Mouse (Mus musculus) kidney, postnatal 0 days (tissue): ENCODE results near the gene Il1r1. TPM values are rescaled to one million over a fixed set of nuclear protein-coding genes. Genes with fewer than 3 reads are reported as not detected.
A peak's percentile ranks its signal among the peaks of the same experiment; 100 is the strongest.

Experiments used
- ATAC-seq: fragments of 200-750 bp; cut with Nextera tagmentation; replicated peaks from 2 replicates; pipeline ENCODE4 v1.8.0; 2017; ENCODE audit warnings: low read depth, moderate number of reproducible peaks, moderate TSS enrichment, moderate library complexity; ENCODE audit not compliant: low FRiP score
- DNase-seq: peaks from one replicate; pipeline ENCODE4 v3.0.0-alpha.2; 2016; ENCODE audit warnings: low spot score
- H3K27ac ChIP-seq: fragments of 300-500 bp; sonication (generic); 2 replicates; pipeline ENCODE4 v1.5.1; 2014; ENCODE audit warnings: mild to moderate bottlenecking
- H3K27me3 ChIP-seq: fragments of 300-500 bp; sonication (generic); 2 replicates; pipeline ENCODE4 v1.6.1; 2014; ENCODE audit warnings: low read length, mixed read lengths; ENCODE audit not compliant: insufficient read depth
- H3K36me3 ChIP-seq: fragments of 300-500 bp; sonication (generic); 2 replicates; pipeline ENCODE4 v1.6.1; 2014; ENCODE audit warnings: low read length, mixed read lengths; ENCODE audit not compliant: insufficient read depth
- H3K4me1 ChIP-seq: fragments of 300-500 bp; sonication (generic); replicated peaks from 2 replicates; pipeline ENCODE4 v1.6.1; 2014; ENCODE audit warnings: antibody characterized with exemption, low read length, mixed read lengths; ENCODE audit not compliant: insufficient read depth
- H3K4me2 ChIP-seq: fragments of 300-500 bp; sonication (generic); 2 replicates; pipeline ENCODE4 v1.6.1; 2014; ENCODE audit warnings: mild to moderate bottlenecking, low read length, moderate library complexity, mixed read lengths
- H3K4me3 ChIP-seq: fragments of 300-500 bp; sonication (generic); replicated peaks from 2 replicates; pipeline ENCODE4 v1.5.1; 2014; ENCODE audit warnings: low read depth, low read length
- H3K9ac ChIP-seq: fragments of 300-500 bp; sonication (generic); 2 replicates; pipeline ENCODE4 v1.6.1; 2014; ENCODE audit warnings: low read depth, low read length
- H3K9me3 ChIP-seq: fragments of 300-500 bp; sonication (generic); replicated peaks from 2 replicates; pipeline ENCODE4 v1.6.1; 2016; ENCODE audit warnings: low read length, inconsistent platforms, mixed read lengths
- CTCF ChIP-seq: IDR thresholded peaks from 2 replicates; pipeline ENCODE4 v1.5.1; 2016; ENCODE audit warnings: antibody characterized with exemption, low read depth, mild to moderate bottlenecking, moderate library complexity
- WGBS: fragments of 180-500 bp; shearing (Covaris S2); extraction: QIAGEN DNeasy Blood & Tissue Kit; methylation state at CpG from one replicate; pipeline ENCODE4 v1.1.7; 2014; 5-methylcytosine and 5-hydroxymethylcytosine counted together
- polyA plus RNA-seq: library from polyadenylated mRNA; unstranded; fragments of >200 nt; fragmentation: Nextera tagmentation; extraction: Ambion mirVana; gene quantifications from 2 replicates; pipeline ENCODE4 v1.2.1, GENCODE M21; 2015

The Il1r1 gene
- polyA plus RNA-seq, 1 experiment from 2014 or later: 5.6 TPM

- H3K36me3 ChIP-seq: no peaks in the 10 kb centered on the region
- no peak overlapping the region for H3K27ac ChIP-seq
- H3K4me3 ChIP-seq: no peak overlapping the region
- no peaks in the 10 kb centered on the region for H3K9me3 ChIP-seq
- TF ChIP-seq CTCF: no peak
- H3K9ac ChIP-seq: no peak overlapping the region
- no peaks in the 10 kb centered on the region for H3K27me3 ChIP-seq
- DNase-seq (no peak), ATAC-seq (no peak)
- peaks cover 5% of the 10 kb centered on the region; the same call in 1 of the 2 replicates for H3K4me1 ChIP-seq
- WGBS: 73% methylated on average over 10 of the region's 10 CpGs
- no peak overlapping the region for H3K4me2 ChIP-seq
These were observed 131.1 kb downstream of the Il1r1 start for GRCm38 (mm10) chr1:40355904-40356521.

- Histone ChIP-seq H3K4me2 (no peak overlapping the region), H3K27me3 (no peaks in the 10 kb centered on the region), H3K9me3 (no peaks in the 10 kb centered on the region), H3K27ac (no peak overlapping the region), H3K36me3 (no peaks in the 10 kb centered on the region), H3K4me1 (peaks cover 5% of the 10 kb centered on the region; the same call in 1 of the 2 replicates), H3K9ac (no peak overlapping the region), H3K4me3 (no peak overlapping the region)
- DNase-seq (peak; percentile 40), ATAC-seq (no peak)
- WGBS: 47% methylated on average over 2 of the region's 2 CpGs
- no peak for TF ChIP-seq CTCF
These were observed 133.0 kb downstream of the Il1r1 start for GRCm38 (mm10) chr1:40357921-40358320.

GRCm38 (mm10) chr1:40358351-40358750 lies 133.5 kb downstream of the Il1r1 start:
- DNase-seq: no peak
- Histone ChIP-seq H3K4me2 (no peak overlapping the region), H3K9ac (no peak overlapping the region), H3K27me3 (no peaks in the 10 kb centered on the region), H3K9me3 (no peaks in the 10 kb centered on the region), H3K4me1 (peaks cover 5% of the 10 kb centered on the region; the same call in 1 of the 2 replicates), H3K4me3 (no peak overlapping the region), H3K36me3 (no peaks in the 10 kb centered on the region), H3K27ac (no peak overlapping the region)
- no peak for ATAC-seq
- TF ChIP-seq CTCF: no peak
- WGBS: 83% methylated on average over 2 of the region's 2 CpGs

- peaks cover 5% of the 10 kb centered on the region; the same call in 1 of the 2 replicates for H3K4me1 ChIP-seq
- H3K9ac ChIP-seq: no peak overlapping the region
- no peak overlapping the region for H3K4me3 ChIP-seq
- ATAC-seq: no peak; the same call in 1 of the 2 replicates
- TF ChIP-seq CTCF: no peak
- 67% methylated on average over 4 of the region's 4 CpGs for WGBS
- no peak overlapping the region for H3K27ac ChIP-seq
- no peaks in the 10 kb centered on the region for H3K27me3 ChIP-seq
- H3K36me3 ChIP-seq: no peaks in the 10 kb centered on the region
- H3K4me2 ChIP-seq: no peak overlapping the region
- DNase-seq: no peak
- no peaks in the 10 kb centered on the region for H3K9me3 ChIP-seq
These were observed 133.9 kb downstream of the Il1r1 start for GRCm38 (mm10) chr1:40358771-40359181.

GRCm38 (mm10) chr1:40359731-40360130 lies 134.9 kb downstream of the Il1r1 start:
- WGBS: 43% methylated on average over 2 of the region's 2 CpGs
- peaks cover 5% of the 10 kb centered on the region; the same call in 1 of the 2 replicates for H3K4me1 ChIP-seq
- H3K27me3 ChIP-seq: no peaks in the 10 kb centered on the region
- DNase-seq (peak; percentile 36), ATAC-seq (no peak)
- no peak overlapping the region for H3K4me2 ChIP-seq
- H3K9ac ChIP-seq: no peak overlapping the region
- H3K36me3 ChIP-seq: no peaks in the 10 kb centered on the region
- no peak overlapping the region for H3K4me3 ChIP-seq
- no peaks in the 10 kb centered on the region for H3K9me3 ChIP-seq
- no peak overlapping the region for H3K27ac ChIP-seq
- TF ChIP-seq CTCF: no peak

GRCm38 (mm10) chr1:40360969-40361368 lies 136.1 kb downstream of the Il1r1 start:
- Histone ChIP-seq H3K9me3 (no peaks in the 10 kb centered on the region), H3K4me2 (no peak overlapping the region), H3K27ac (no peak overlapping the region), H3K4me1 (peaks cover 5% of the 10 kb centered on the region; the same call in 1 of the 2 replicates), H3K4me3 (no peak overlapping the region), H3K9ac (no peak overlapping the region), H3K36me3 (no peaks in the 10 kb centered on the region), H3K27me3 (no peaks in the 10 kb centered on the region)
- ATAC-seq: no peak
- 77% methylated on average over 7 of the region's 7 CpGs for WGBS
- DNase-seq: no peak
- no peak for TF ChIP-seq CTCF
